Mouse (Mus musculus) adrenal gland, postnatal 10 days (tissue): ENCODE data around the gene H1f0. TPM values are rescaled to one million over a fixed set of nuclear protein-coding genes. Genes with fewer than 3 reads are reported as not detected.
A peak's percentile ranks its signal among the peaks of the same experiment; 100 is the strongest.

Source experiments
- DNase-seq: peaks from one replicate; pipeline ENCODE4 v3.0.0; 2021; ENCODE audit warnings: mixed read lengths
- microRNA-seq: library from miRNA; unstranded; fragments of <30 nt; microRNA quantifications from one replicate; pipeline ENCODE4 v1.2.0, GENCODE M21; 2021
- total RNA-seq, 2 experiments: library from RNA; stranded (reverse); gene quantifications; 2 replicates each; pipeline ENCODE4 v1.2.3; 2021

Gene H1f0
- total RNA-seq, 2 experiments from 2014 or later: 195 to 222 TPM

- no peak for DNase-seq
Measured at GRCm38 (mm10) chr15:79068416-79068815, 40.2 kb downstream of the H1f0 start.

- DNase-seq: peak; percentile 57
Measured at GRCm38 (mm10) chr15:79071117-79072039, 43.1 kb downstream of the H1f0 start.

GRCm38 (mm10) chr15:79073752-79074151 lies 45.5 kb downstream of the H1f0 start:
- no peak for DNase-seq

GRCm38 (mm10) chr15:79074446-79074845 lies 46.2 kb downstream of the H1f0 start:
- DNase-seq: no peak

GRCm38 (mm10) chr15:79074913-79075532 lies 46.8 kb downstream of the H1f0 start, which contains the start of gene Eif3l:
Gene Eif3l (plus strand): TSS chr15:79075179.
- peak; percentile 94 for DNase-seq

GRCm38 (mm10) chr15:79075658-79076365 lies 47.6 kb downstream of the H1f0 start:
- DNase-seq: no peak

- no peak for DNase-seq
Measured at GRCm38 (mm10) chr15:79079567-79079966, 51.3 kb downstream of the H1f0 start.

Small RNAs within 50 kb of the gene (microRNA-seq; reads per million reads assigned to microRNA genes)
- 3.7 reads per million for gene Mir6956

Other genes with a start within 250 kb of the H1f0 start
- gene Card10, start 225.4 kb upstream of the H1f0 start, total RNA-seq: 10 to 100 TPM; 12.0 to 12.4 TPM
- gene Cdc42ep1, start 185.8 kb upstream of the H1f0 start, total RNA-seq: 10 to 100 TPM; 40.9 to 48.6 TPM
- 1 to 10 TPM; 1.8 to 5.1 TPM for gene Lgals2, start 172.9 kb upstream of the H1f0 start, total RNA-seq
- gene Gga1, start 151.3 kb upstream of the H1f0 start, total RNA-seq: 10 to 100 TPM; 48.8 to 50.6 TPM
- gene Gm49510, start 128.8 kb upstream of the H1f0 start, total RNA-seq: not detected
- 10 to 100 TPM; 11.7 to 17.1 TPM for gene Sh3bp1, start 128.7 kb upstream of the H1f0 start, total RNA-seq
- gene Pdxp, start 114.5 kb upstream of the H1f0 start, total RNA-seq: 1 to 10 TPM; 5.2 to 6.1 TPM
- gene Lgals1, start 101.7 kb upstream of the H1f0 start, total RNA-seq: 100 to 1,000 TPM; 601 to 606 TPM
- 10 to 100 TPM; 34.4 to 35.2 TPM for gene Nol12, start 93.5 kb upstream of the H1f0 start, total RNA-seq
- 10 to 100 TPM; 87.8 to 88.2 TPM for gene Triobp, start 80.7 kb upstream of the H1f0 start, total RNA-seq
- under 1 TPM; 0.30 to 0.48 TPM for gene Galr3, start 13.4 kb downstream of the H1f0 start, total RNA-seq
- 10 to 100 TPM; 19.2 to 21.4 TPM for gene Ankrd54, start 34.4 kb downstream of the H1f0 start, total RNA-seq
- gene Eif3l, start 46.7 kb downstream of the H1f0 start, total RNA-seq: 100 to 1,000 TPM; 172 to 182 TPM
- gene Micall1, start 80.4 kb downstream of the H1f0 start, total RNA-seq: 10 to 100 TPM; 29.0 to 33.4 TPM
- gene Polr2f, start 112.6 kb downstream of the H1f0 start, total RNA-seq: 100 to 1,000 TPM; 145 TPM
- 1 to 10 TPM; 3.5 to 3.7 TPM for gene 1700088E04Rik, start 112.8 kb downstream of the H1f0 start, total RNA-seq
- gene Sox10, start 136.8 kb downstream of the H1f0 start, total RNA-seq: 1 to 10 TPM; 4.7 to 5.3 TPM
- gene Pick1, start 200.7 kb downstream of the H1f0 start, total RNA-seq: 10 to 100 TPM; 18.9 to 28.4 TPM
- under 1 TPM; 0.24 to 0.45 TPM for gene Gm49486, start 200.9 kb downstream of the H1f0 start, total RNA-seq
- under 1 TPM in 1 of 2 experiments, not detected in 1; 0.15 TPM for gene Slc16a8, start 226.3 kb downstream of the H1f0 start, total RNA-seq